Mouse (Mus musculus): ENCODE measurements around the gene St3gal4. TPM values are rescaled to one million over a fixed set of nuclear protein-coding genes. Genes with fewer than 3 reads are reported as not detected.

Gene St3gal4
- polyA plus RNA-seq, 1 experiment from 2014 or later: 22.3 TPM

DNA sequence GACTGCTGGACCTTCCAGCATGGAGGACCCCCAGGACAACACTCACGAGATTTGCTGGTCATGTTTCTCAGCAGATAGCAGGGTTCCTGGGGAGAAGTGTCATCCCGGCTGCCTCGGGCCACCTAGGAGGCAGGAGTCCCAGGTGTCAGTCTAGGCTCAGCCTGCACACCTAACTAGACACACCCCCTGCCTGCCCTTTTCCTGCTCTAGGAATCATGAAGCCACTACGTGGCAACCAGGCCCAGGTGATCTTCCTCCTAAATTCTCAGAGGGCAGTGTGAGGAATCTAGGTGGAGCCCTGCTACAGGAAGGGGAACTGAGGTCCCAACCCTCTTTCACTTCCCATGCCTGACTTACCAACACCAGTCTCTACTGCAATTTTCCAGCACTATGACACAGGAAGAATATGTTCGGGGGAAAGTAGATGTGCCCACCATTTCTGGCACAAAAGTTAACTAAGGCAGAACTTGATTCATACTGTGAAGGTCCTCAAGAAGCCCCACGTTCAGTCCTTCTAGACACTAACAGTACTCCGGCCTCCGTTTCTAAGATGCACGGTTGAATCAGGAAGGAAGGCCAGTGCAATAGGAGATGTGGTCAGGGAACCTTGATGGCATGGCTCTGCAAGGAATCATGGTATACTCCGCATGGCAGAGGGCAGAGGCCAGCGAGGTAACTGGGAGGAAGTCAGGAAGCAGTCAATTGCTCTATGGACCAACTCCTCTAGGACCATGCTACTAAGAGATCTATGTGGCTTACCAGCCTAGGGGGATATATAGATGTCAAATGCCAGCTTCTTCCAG, 63.3 kb downstream of the St3gal4 start:
- 84% methylated on average over 11 of the region's 11 CpGs for WGBS
- H3K4me1 ChIP-seq (replicated peaks): peaks cover 26% of the 10 kb centered on the region
- H3K4me3 ChIP-seq: no peak overlapping the region
- no peak for ATAC-seq (replicated peaks; ENCODE audit: insufficient number of reproducible peaks, insufficient read depth, low FRiP score, low read depth)
- H3K4me2 ChIP-seq: no peak overlapping the region
- H3K27ac ChIP-seq: no peak overlapping the region
- no peaks in the 10 kb centered on the region for H3K27me3 ChIP-seq
- H3K36me3 ChIP-seq: peaks cover 12% of the 10 kb centered on the region; the same call in 1 of the 2 replicates
- no peak overlapping the region for H3K9ac ChIP-seq
- H3K9me3 ChIP-seq (replicated peaks): no peaks in the 10 kb centered on the region

DNA sequence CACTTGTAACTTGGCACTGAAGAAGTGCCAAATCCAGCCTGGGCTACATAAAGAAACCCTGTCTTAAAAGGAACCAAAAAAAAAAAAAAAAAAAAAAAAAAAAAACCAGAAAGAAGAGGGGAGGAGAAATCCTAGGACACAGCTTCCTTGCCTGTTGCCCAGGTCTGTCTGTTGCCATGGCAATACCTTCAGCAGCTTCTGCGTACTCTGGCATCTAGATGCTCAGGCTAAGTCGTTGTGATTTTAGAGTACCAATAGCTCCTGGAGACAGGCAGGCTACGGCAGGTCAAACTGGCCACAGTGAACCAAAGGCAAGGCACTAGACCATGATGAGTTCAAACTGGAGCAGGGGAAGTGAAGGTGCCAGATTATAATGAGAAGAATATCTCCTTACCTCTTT, 65.4 kb downstream of the St3gal4 start:
- no peak overlapping the region for H3K4me3 ChIP-seq
- no peaks in the 10 kb centered on the region for H3K27me3 ChIP-seq
- peaks cover 29% of the 10 kb centered on the region for H3K4me1 ChIP-seq (replicated peaks)
- H3K9ac ChIP-seq: no peak overlapping the region
- H3K36me3 ChIP-seq: peaks cover 16% of the 10 kb centered on the region; the same call in 1 of the 2 replicates
- 91% methylated on average over 3 of the region's 3 CpGs for WGBS
- H3K4me2 ChIP-seq: no peak overlapping the region
- no peak for ATAC-seq (replicated peaks; ENCODE audit: insufficient number of reproducible peaks, insufficient read depth, low FRiP score, low read depth)
- H3K9me3 ChIP-seq (replicated peaks): no peaks in the 10 kb centered on the region
- H3K27ac ChIP-seq: no peak overlapping the region

GRCm38 (mm10) chr9:35053081-35053480, 66.0 kb downstream of the St3gal4 start:
- Histone ChIP-seq H3K4me2 (no peak overlapping the region), H3K36me3 (peaks cover 18% of the 10 kb centered on the region; the same call in 1 of the 2 replicates), H3K9me3 (replicated peaks) (no peaks in the 10 kb centered on the region), H3K27me3 (no peaks in the 10 kb centered on the region), H3K4me1 (replicated peaks) (peaks cover 27% of the 10 kb centered on the region), H3K9ac (no peak overlapping the region), H3K27ac (no peak overlapping the region), H3K4me3 (no peak overlapping the region)
- ATAC-seq (replicated peaks; ENCODE audit: insufficient number of reproducible peaks, insufficient read depth, low FRiP score, low read depth): no peak
- WGBS: 93% methylated on average over 16 of the region's 16 CpGs

- Histone ChIP-seq H3K27ac (no peak overlapping the region), H3K4me1 (replicated peaks) (peaks cover 27% of the 10 kb centered on the region), H3K36me3 (peaks cover 21% of the 10 kb centered on the region), H3K9me3 (replicated peaks) (no peaks in the 10 kb centered on the region), H3K4me2 (no peak overlapping the region), H3K4me3 (no peak overlapping the region), H3K9ac (no peak overlapping the region), H3K27me3 (no peaks in the 10 kb centered on the region)
- 86% methylated on average over 4 of the region's 4 CpGs for WGBS
- ATAC-seq (replicated peaks; ENCODE audit: insufficient number of reproducible peaks, insufficient read depth, low FRiP score, low read depth): no peak
These were observed 66.4 kb downstream of the St3gal4 start for GRCm38 (mm10) chr9:35052671-35053070.

GRCm38 (mm10) chr9:35051666-35052065, 67.4 kb downstream of the St3gal4 start:
- 54% methylated on average over 4 of the region's 4 CpGs for whole genome bisulfite sequencing
- no peaks in the 10 kb centered on the region for H3K27me3 ChIP-seq

GRCm38 (mm10) chr9:35050701-35051454, 68.2 kb downstream of the St3gal4 start:
- Histone ChIP-seq H3K27ac (peak overlapping the region; percentile 59), H3K9ac (no peak overlapping the region), H3K4me2 (no peak overlapping the region), H3K4me1 (replicated peaks) (peaks cover 34% of the 10 kb centered on the region), H3K36me3 (peaks cover 27% of the 10 kb centered on the region), H3K27me3 (no peaks in the 10 kb centered on the region), H3K4me3 (no peak overlapping the region), H3K9me3 (replicated peaks) (no peaks in the 10 kb centered on the region)
- WGBS: 80% methylated on average over 6 of the region's 6 CpGs
- ATAC-seq (replicated peaks; ENCODE audit: insufficient number of reproducible peaks, insufficient read depth, low FRiP score, low read depth): no peak

More at GRCm38 (mm10) chr9:35051666-35052065, 67.4 kb downstream of the St3gal4 start:
- Histone ChIP-seq H3K36me3 (peaks cover 27% of the 10 kb centered on the region), H3K4me2 (no peak overlapping the region), H3K4me1 (replicated peaks) (peaks cover 27% of the 10 kb centered on the region), H3K9ac (no peak overlapping the region), H3K9me3 (replicated peaks) (no peaks in the 10 kb centered on the region), H3K27ac (peak overlapping the region; percentile 59), H3K4me3 (no peak overlapping the region)
- 0 out of 2 replicates have a peak, but pooled peaks have one; percentile 27 for ATAC-seq (replicated peaks; ENCODE audit: insufficient number of reproducible peaks, insufficient read depth, low FRiP score, low read depth)

- H3K36me3 ChIP-seq: peaks cover 27% of the 10 kb centered on the region
- H3K4me3 ChIP-seq: no peak overlapping the region
- peaks cover 42% of the 10 kb centered on the region for H3K4me1 ChIP-seq (replicated peaks)
- H3K9ac ChIP-seq: no peak overlapping the region
- H3K27ac ChIP-seq: no peak overlapping the region
- no peaks in the 10 kb centered on the region for H3K9me3 ChIP-seq (replicated peaks)
- no peak for ATAC-seq (replicated peaks; ENCODE audit: insufficient number of reproducible peaks, insufficient read depth, low FRiP score, low read depth)
- H3K27me3 ChIP-seq: no peaks in the 10 kb centered on the region
- no peak overlapping the region for H3K4me2 ChIP-seq
- WGBS: 73% methylated on average over 3 of the region's 3 CpGs
These were observed 69.1 kb downstream of the St3gal4 start for GRCm38 (mm10) chr9:35049891-35050527.

GRCm38 (mm10) chr9:35048449-35048848, 70.6 kb downstream of the St3gal4 start:
- H3K9me3 ChIP-seq (replicated peaks): no peaks in the 10 kb centered on the region
- 61% methylated on average over 6 of the region's 6 CpGs for WGBS
- H3K36me3 ChIP-seq: peaks cover 26% of the 10 kb centered on the region
- no peak overlapping the region for H3K4me2 ChIP-seq
- H3K27me3 ChIP-seq: no peaks in the 10 kb centered on the region
- ATAC-seq (replicated peaks; ENCODE audit: insufficient number of reproducible peaks, insufficient read depth, low FRiP score, low read depth): no peak
- H3K9ac ChIP-seq: no peak overlapping the region
- H3K4me1 ChIP-seq (replicated peaks): peaks cover 58% of the 10 kb centered on the region
- H3K4me3 ChIP-seq: no peak overlapping the region
- no peak overlapping the region for H3K27ac ChIP-seq

- peaks cover 15% of the 10 kb centered on the region for H3K36me3 ChIP-seq
- no peaks in the 10 kb centered on the region for H3K27me3 ChIP-seq
- no peaks in the 10 kb centered on the region for H3K9me3 ChIP-seq (replicated peaks)
- no peak overlapping the region for H3K4me3 ChIP-seq
- 43% methylated on average over 2 of the region's 2 CpGs for WGBS
- no peak overlapping the region for H3K4me2 ChIP-seq
- H3K4me1 ChIP-seq (replicated peaks): peaks cover 54% of the 10 kb centered on the region
- peak; percentile 51 for ATAC-seq (replicated peaks; ENCODE audit: insufficient number of reproducible peaks, insufficient read depth, low FRiP score, low read depth)
- H3K9ac ChIP-seq: no peak overlapping the region
- peak overlapping the region; percentile 69 for H3K27ac ChIP-seq
These were observed 73.3 kb downstream of the St3gal4 start for GRCm38 (mm10) chr9:35045756-35046155.

- ATAC-seq (replicated peaks; ENCODE audit: insufficient number of reproducible peaks, insufficient read depth, low FRiP score, low read depth): peak; percentile 87
- H3K4me3 ChIP-seq: no peak overlapping the region
- peaks cover 50% of the 10 kb centered on the region for H3K4me1 ChIP-seq (replicated peaks)
- no peak overlapping the region for H3K4me2 ChIP-seq
- H3K27ac ChIP-seq: peak overlapping the region; percentile 69
- no peaks in the 10 kb centered on the region for H3K9me3 ChIP-seq (replicated peaks)
- 31% methylated on average over 11 of the region's 11 CpGs for WGBS
- peaks cover 15% of the 10 kb centered on the region for H3K36me3 ChIP-seq
- H3K27me3 ChIP-seq: no peaks in the 10 kb centered on the region
- no peak overlapping the region for H3K9ac ChIP-seq
These were observed 74.0 kb downstream of the St3gal4 start for GRCm38 (mm10) chr9:35045031-35045531.

- 43% methylated on average over 15 of the region's 15 CpGs for WGBS
- H3K9ac ChIP-seq: no peak overlapping the region
- no peaks in the 10 kb centered on the region for H3K27me3 ChIP-seq
- H3K4me3 ChIP-seq: no peak overlapping the region
- H3K36me3 ChIP-seq: peaks cover 15% of the 10 kb centered on the region
- H3K9me3 ChIP-seq (replicated peaks): no peaks in the 10 kb centered on the region
- no peak overlapping the region for H3K4me2 ChIP-seq
- ATAC-seq (replicated peaks; ENCODE audit: insufficient number of reproducible peaks, insufficient read depth, low FRiP score, low read depth): no peak; the same call in 1 of the 2 replicates
- H3K27ac ChIP-seq: peak overlapping the region; percentile 69
- peaks cover 55% of the 10 kb centered on the region for H3K4me1 ChIP-seq (replicated peaks)
These were observed 74.6 kb downstream of the St3gal4 start for GRCm38 (mm10) chr9:35044458-35044857.
